Mouse (Mus musculus): ENCODE measurements around the gene Rgs14. TPM values are rescaled to one million over a fixed set of nuclear protein-coding genes. Genes with fewer than 3 reads are reported as not detected.

Rgs14 gene
- polyA plus RNA-seq, 1 experiment from 2014 or later: 0.72 TPM

DNA sequence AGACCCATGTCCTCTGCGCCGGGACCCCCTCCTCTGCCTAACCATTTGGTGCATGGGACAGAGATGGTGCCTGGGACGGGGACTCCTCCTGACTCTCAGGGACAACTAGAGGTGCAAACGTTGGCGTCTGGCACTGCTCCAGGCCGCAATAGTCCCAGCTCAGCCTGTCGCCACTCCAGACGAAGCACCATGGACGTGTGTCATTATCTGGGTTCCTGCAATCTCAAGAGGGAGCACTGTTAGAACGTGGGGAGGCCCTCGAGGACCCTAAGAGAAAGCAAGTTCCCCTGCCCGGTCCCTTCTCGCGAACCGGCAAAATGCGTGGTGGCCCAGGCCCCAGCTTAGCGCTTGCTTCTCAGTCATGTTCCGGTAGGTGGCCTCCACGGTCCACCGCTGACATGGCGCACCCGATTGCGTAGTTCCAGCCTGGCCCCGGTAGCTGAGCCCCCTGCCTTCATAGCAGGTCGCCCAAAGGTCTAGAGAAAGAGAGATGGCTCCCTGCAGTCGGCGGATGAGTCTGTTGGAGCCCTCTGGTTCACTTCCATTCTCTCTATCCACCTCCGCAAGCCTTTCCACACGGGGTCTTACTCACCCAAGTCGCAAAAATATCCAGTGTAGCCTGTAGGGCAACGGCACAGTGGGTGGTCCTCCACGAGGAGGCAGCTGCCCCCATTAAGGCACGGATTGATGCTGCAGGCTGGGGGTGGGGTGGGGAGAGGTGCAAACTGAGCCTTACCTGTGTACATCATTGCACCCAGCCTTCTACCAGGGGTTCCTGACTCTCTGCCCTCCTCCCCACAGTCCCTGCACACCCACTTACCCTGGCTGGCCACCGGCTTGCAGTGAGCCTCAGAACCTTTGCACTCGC is 51.6 kb downstream of the Rgs14 start:
- Histone ChIP-seq H3K4me1 (replicated peaks; ENCODE audit: control insufficient read depth, insufficient read depth, low read length) (peaks cover 6% of the 10 kb centered on the region; the same call in 1 of the 2 replicates), H3K4me2 (replicated peaks) (peak overlapping the region; percentile 41), H3K27ac (no peak overlapping the region), H3K9me3 (ENCODE audit: control insufficient read depth, low read length) (no peaks in the 10 kb centered on the region), H3K9ac (peak overlapping the region; percentile 35; the same call in 1 of the 2 replicates), H3K4me3 (replicated peaks; ENCODE audit: low read length) (peak overlapping the region; percentile 13), H3K27me3 (ENCODE audit: control insufficient read depth, insufficient read depth, low read length) (peaks cover 47% of the 10 kb centered on the region), H3K36me3 (replicated peaks; ENCODE audit: control insufficient read depth, insufficient read depth) (no peaks in the 10 kb centered on the region)
- WGBS: 15% methylated on average over 35 of the region's 35 CpGs
- ATAC-seq (ENCODE audit: low FRiP score): peak; percentile 68; the same call in 1 of the 2 replicates
- peak; percentile 71 for DNase-seq (ENCODE audit: low spot score)

GRCm38 (mm10) chr13:55426613-55427012 is 57.1 kb downstream of the Rgs14 start, which contains the start of gene F12:
TSS of gene F12 (minus strand) at chr13:55426793.
- no peak within 1 kb of the TSS for H3K9ac ChIP-seq
- H3K27ac ChIP-seq: no peak within 1 kb of the TSS
- 91% methylated on average over 10 of the region's 10 CpGs for WGBS
- DNase-seq (ENCODE audit: low spot score): no peak
- no peaks in the 10 kb centered on the region for H3K4me1 ChIP-seq (replicated peaks; ENCODE audit: control insufficient read depth, insufficient read depth, low read length)
- H3K4me3 ChIP-seq (replicated peaks; ENCODE audit: low read length): no peak within 1 kb of the TSS
- H3K27me3 ChIP-seq (ENCODE audit: control insufficient read depth, insufficient read depth, low read length): peaks cover 7% of the 10 kb centered on the region; the same call in 1 of the 2 replicates
- H3K9me3 ChIP-seq (ENCODE audit: control insufficient read depth, low read length): no peaks in the 10 kb centered on the region
- no peak within 1 kb of the TSS for H3K4me2 ChIP-seq (replicated peaks)
- H3K36me3 ChIP-seq (replicated peaks; ENCODE audit: control insufficient read depth, insufficient read depth): no peaks in the 10 kb centered on the region
- no peak for ATAC-seq (ENCODE audit: low FRiP score)

- no peaks in the 10 kb centered on the region for H3K9me3 ChIP-seq (ENCODE audit: control insufficient read depth, low read length)
- H3K27ac ChIP-seq: no peak overlapping the region
- no peak overlapping the region for H3K4me2 ChIP-seq (replicated peaks)
- no peak for ATAC-seq (ENCODE audit: low FRiP score)
- H3K4me3 ChIP-seq (replicated peaks; ENCODE audit: low read length): no peak overlapping the region
- H3K27me3 ChIP-seq (ENCODE audit: control insufficient read depth, insufficient read depth, low read length): no peaks in the 10 kb centered on the region
- H3K4me1 ChIP-seq (replicated peaks; ENCODE audit: control insufficient read depth, insufficient read depth, low read length): no peaks in the 10 kb centered on the region
- no peak for DNase-seq (ENCODE audit: low spot score)
- no peaks in the 10 kb centered on the region for H3K36me3 ChIP-seq (replicated peaks; ENCODE audit: control insufficient read depth, insufficient read depth)
- H3K9ac ChIP-seq: no peak overlapping the region
- WGBS: 81% methylated on average over 12 of the region's 12 CpGs
These were observed 59.8 kb downstream of the Rgs14 start for GRCm38 (mm10) chr13:55429226-55429888.

DNA sequence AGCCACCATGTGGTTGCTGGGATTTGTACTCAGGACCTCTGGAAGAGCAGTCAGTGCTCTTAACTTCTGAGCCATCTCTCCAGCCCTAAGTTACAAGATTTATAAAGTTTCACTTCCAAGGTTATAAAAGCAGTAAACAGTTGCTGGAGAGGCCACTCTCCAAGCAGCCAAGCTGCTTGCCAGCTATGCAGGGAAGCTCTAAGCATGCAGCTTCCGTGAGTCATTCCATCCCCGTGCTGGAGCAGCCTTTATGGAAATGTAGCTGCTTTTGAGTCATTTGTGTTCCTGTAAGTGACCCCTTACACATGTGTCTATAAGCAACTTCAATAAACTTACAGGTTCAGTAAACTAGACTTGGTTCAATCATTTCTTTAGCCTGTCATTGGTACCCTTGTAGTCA is 61.0 kb downstream of the Rgs14 start:
- DNase-seq (ENCODE audit: low spot score) (no peak), ATAC-seq (ENCODE audit: low FRiP score) (no peak)
- Histone ChIP-seq H3K4me1 (replicated peaks; ENCODE audit: control insufficient read depth, insufficient read depth, low read length) (no peaks in the 10 kb centered on the region), H3K27ac (no peak overlapping the region), H3K9me3 (ENCODE audit: control insufficient read depth, low read length) (no peaks in the 10 kb centered on the region), H3K36me3 (replicated peaks; ENCODE audit: control insufficient read depth, insufficient read depth) (no peaks in the 10 kb centered on the region), H3K4me3 (replicated peaks; ENCODE audit: low read length) (no peak overlapping the region), H3K4me2 (replicated peaks) (no peak overlapping the region), H3K27me3 (ENCODE audit: control insufficient read depth, insufficient read depth, low read length) (no peaks in the 10 kb centered on the region), H3K9ac (no peak overlapping the region)
- 91% methylated on average over 2 of the region's 2 CpGs for WGBS

DNA sequence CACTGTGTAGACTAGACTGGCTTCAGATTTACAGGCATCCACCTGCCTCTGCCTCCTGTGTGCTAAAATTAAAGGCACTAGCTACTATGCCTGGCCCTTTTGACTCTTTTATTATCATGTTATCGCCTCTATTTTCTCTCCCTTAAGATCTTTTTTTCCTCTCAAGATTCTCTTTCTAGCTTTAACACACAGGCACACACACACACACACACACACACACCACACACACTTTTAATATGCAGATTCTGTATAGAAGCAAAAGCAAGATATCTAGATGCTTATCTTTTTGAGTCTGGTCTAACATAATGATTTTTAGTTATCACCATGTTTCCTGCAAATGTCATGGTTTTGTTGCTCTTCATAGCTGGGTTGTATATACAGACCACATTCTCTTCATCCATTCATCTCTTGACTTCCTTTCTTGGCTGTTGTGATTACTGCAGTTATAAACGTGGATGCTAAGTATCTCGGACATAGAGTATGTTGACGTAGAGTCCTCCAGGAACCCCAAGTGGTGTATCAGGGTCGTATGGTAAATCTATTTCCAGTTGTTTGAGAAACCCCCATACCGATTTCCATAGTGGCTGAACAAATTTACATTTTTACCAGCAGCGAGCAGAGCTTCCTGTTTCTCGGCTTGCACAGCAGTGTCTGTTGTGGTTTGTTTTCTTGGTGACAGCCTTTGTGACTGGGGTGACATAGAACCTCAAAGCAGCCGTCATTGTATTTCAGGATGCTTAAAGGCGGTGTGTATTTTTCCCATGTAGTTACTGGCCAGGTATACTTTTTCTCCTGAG is 62.6 kb downstream of the Rgs14 start:
- Histone ChIP-seq H3K36me3 (replicated peaks; ENCODE audit: control insufficient read depth, insufficient read depth) (no peaks in the 10 kb centered on the region), H3K27me3 (ENCODE audit: control insufficient read depth, insufficient read depth, low read length) (no peaks in the 10 kb centered on the region), H3K4me1 (replicated peaks; ENCODE audit: control insufficient read depth, insufficient read depth, low read length) (no peaks in the 10 kb centered on the region), H3K9me3 (ENCODE audit: control insufficient read depth, low read length) (no peaks in the 10 kb centered on the region), H3K9ac (no peak overlapping the region), H3K4me2 (replicated peaks) (no peak overlapping the region), H3K4me3 (replicated peaks; ENCODE audit: low read length) (no peak overlapping the region), H3K27ac (no peak overlapping the region)
- ATAC-seq (ENCODE audit: low FRiP score) (no peak), DNase-seq (ENCODE audit: low spot score) (no peak)
- WGBS: 79% methylated on average over 10 of the region's 10 CpGs

Other genes starting within 250 kb of the Rgs14 start
- not detected in 2 replicates for gene Gm17617, start 236.2 kb upstream of the Rgs14 start, polyA plus RNA-seq (2014; fragmentation: Nextera tagmentation; extraction: Ambion mirVana)
- 0.92 and 1.7 TPM in 2 replicates for gene Fgfr4, start 217.1 kb upstream of the Rgs14 start, polyA plus RNA-seq (2014; fragmentation: Nextera tagmentation; extraction: Ambion mirVana)
- 53.9 and 70.7 TPM in 2 replicates for gene Nsd1, start 159.9 kb upstream of the Rgs14 start, polyA plus RNA-seq (2014; fragmentation: Nextera tagmentation; extraction: Ambion mirVana)
- gene Prelid1, start 49.2 kb upstream of the Rgs14 start, polyA plus RNA-seq (2014; fragmentation: Nextera tagmentation; extraction: Ambion mirVana): 347 and 348 TPM in 2 replicates
- 92.6 and 95.8 TPM in 2 replicates for gene Rab24, start 47.8 kb upstream of the Rgs14 start, polyA plus RNA-seq (2014; fragmentation: Nextera tagmentation; extraction: Ambion mirVana)
- 8.4 and 8.7 TPM in 2 replicates for gene Mxd3, start 39.9 kb upstream of the Rgs14 start, polyA plus RNA-seq (2014; fragmentation: Nextera tagmentation; extraction: Ambion mirVana)
- 44.8 and 49.2 TPM in 2 replicates for gene Lman2, start 6.9 kb upstream of the Rgs14 start, polyA plus RNA-seq (2014; fragmentation: Nextera tagmentation; extraction: Ambion mirVana)
- 0.14 TPM in 1 of 2 replicates, not detected in the other for gene Slc34a1, start 28.5 kb downstream of the Rgs14 start, polyA plus RNA-seq (2014; fragmentation: Nextera tagmentation; extraction: Ambion mirVana)
- gene Pfn3, start 45.5 kb downstream of the Rgs14 start, polyA plus RNA-seq (2014; fragmentation: Nextera tagmentation; extraction: Ambion mirVana): 0.81 and 1.5 TPM in 2 replicates
- gene F12, start 57.1 kb downstream of the Rgs14 start, polyA plus RNA-seq (2014; fragmentation: Nextera tagmentation; extraction: Ambion mirVana): 0.09 and 0.34 TPM in 2 replicates
- 41.9 and 42.7 TPM in 2 replicates for gene Grk6, start 75.3 kb downstream of the Rgs14 start, polyA plus RNA-seq (2014; fragmentation: Nextera tagmentation; extraction: Ambion mirVana)
- 6.3 and 8.9 TPM in 2 replicates for gene Prr7, start 94.5 kb downstream of the Rgs14 start, polyA plus RNA-seq (2014; fragmentation: Nextera tagmentation; extraction: Ambion mirVana)
- gene Dbn1, start 118.4 kb downstream of the Rgs14 start, polyA plus RNA-seq (2014; fragmentation: Nextera tagmentation; extraction: Ambion mirVana): 406 and 416 TPM in 2 replicates
- 139 and 141 TPM in 2 replicates for gene Pdlim7, start 143.9 kb downstream of the Rgs14 start, polyA plus RNA-seq (2014; fragmentation: Nextera tagmentation; extraction: Ambion mirVana)
- 3.8 and 5.7 TPM in 2 replicates for gene Dok3, start 159.6 kb downstream of the Rgs14 start, polyA plus RNA-seq (2014; fragmentation: Nextera tagmentation; extraction: Ambion mirVana)
- gene Ddx41, start 166.9 kb downstream of the Rgs14 start, polyA plus RNA-seq (2014; fragmentation: Nextera tagmentation; extraction: Ambion mirVana): 49.5 and 51.1 TPM in 2 replicates
- 41.4 and 47.4 TPM in 2 replicates for gene Fam193b, start 201.4 kb downstream of the Rgs14 start, polyA plus RNA-seq (2014; fragmentation: Nextera tagmentation; extraction: Ambion mirVana)
- 45.7 and 53.6 TPM in 2 replicates for gene Tmed9, start 204.0 kb downstream of the Rgs14 start, polyA plus RNA-seq (2014; fragmentation: Nextera tagmentation; extraction: Ambion mirVana)
- gene B4galt7, start 230.2 kb downstream of the Rgs14 start, polyA plus RNA-seq (2014; fragmentation: Nextera tagmentation; extraction: Ambion mirVana): 18.3 and 25.3 TPM in 2 replicates